Comparison of ENCODE assay signal across 8 mouse cellular contexts in genomic region chr4:123412528-123412878, GRCm38 (mm10).
A peak's percentile ranks its signal among the peaks of the same experiment; 100 is the strongest.
DNase-seq lines count a peak whose midpoint lies in the region; ATAC-seq and TF ChIP-seq lines count a peak whose summit lies in the region.

No protein-coding gene starts in this region.

- peak overlapping the region; percentile 86 for H3K9ac ChIP-seq in forebrain, embryonic 16.5 days (replicated peaks; ENCODE audit: low read depth, low read length)
- peak overlapping the region; percentile 82; the same call in 1 of the 2 replicates for H3K9ac ChIP-seq in limb, embryonic 15.5 days
- peak overlapping the region; percentile 81 for H3K9ac ChIP-seq in stomach, embryonic 14.5 days (replicated peaks; ENCODE audit: low read depth, low read length)

- ATAC-seq in forebrain, embryonic 16.5 days: no peak
- peak; percentile 58 for ATAC-seq in limb, embryonic 15.5 days (ENCODE audit: insufficient number of reproducible peaks, low FRiP score, low TSS enrichment, low read depth)
- ATAC-seq in stomach, embryonic 14.5 days (ENCODE audit: insufficient number of reproducible peaks, insufficient read depth, low FRiP score, low read depth): peak; percentile 26; the same call in 1 of the 2 replicates

- WGBS in forebrain, embryonic 16.5 days: 4% methylated on average over 6 of the region's 6 CpGs
- WGBS in limb, embryonic 15.5 days: 3% methylated on average over 6 of the region's 6 CpGs
- 3% methylated on average over 6 of the region's 6 CpGs for WGBS in stomach, embryonic 14.5 days

- TF ChIP-seq CTCF in testis, adult 2 months (IDR thresholded peaks at IDR 0.05; ENCODE audit: control insufficient read depth, insufficient read depth, insufficient replicate concordance, low read depth, low read length): no peak

- peak overlapping the region; percentile 85 for H3K27ac ChIP-seq in testis, adult 2 months (ENCODE audit: control insufficient read depth, insufficient read depth, low read depth, low read length)
- H3K27ac ChIP-seq in forebrain, embryonic 16.5 days (ENCODE audit: low read length): peak overlapping the region; percentile 90
- H3K27ac ChIP-seq in limb, embryonic 15.5 days: peak overlapping the region; percentile 98
- peak overlapping the region; percentile 96 for H3K27ac ChIP-seq in stomach, embryonic 14.5 days (ENCODE audit: low read length)

- H3K27me3 ChIP-seq in testis, adult 2 months (ENCODE audit: control insufficient read depth, insufficient read depth, low read length): no peaks in the 10 kb centered on the region
- H3K27me3 ChIP-seq in forebrain, embryonic 16.5 days (replicated peaks; ENCODE audit: control insufficient read depth, insufficient read depth, low read length): no peaks in the 10 kb centered on the region
- H3K27me3 ChIP-seq in limb, embryonic 15.5 days: no peaks in the 10 kb centered on the region
- no peaks in the 10 kb centered on the region for H3K27me3 ChIP-seq in stomach, embryonic 14.5 days (ENCODE audit: control insufficient read depth, insufficient read depth, low read length)

- peak overlapping the region; percentile 87 for H3K4me3 ChIP-seq in testis, adult 2 months (ENCODE audit: control insufficient read depth, low read depth, low read length)
- H3K4me3 ChIP-seq in forebrain, embryonic 16.5 days (replicated peaks; ENCODE audit: low read length): peak overlapping the region; percentile 88
- H3K4me3 ChIP-seq in limb, embryonic 15.5 days: peak overlapping the region; percentile 57
- peak overlapping the region; percentile 81 for H3K4me3 ChIP-seq in stomach, embryonic 14.5 days (ENCODE audit: low read depth, low read length)

- H3K9me3 ChIP-seq in forebrain, embryonic 16.5 days (ENCODE audit: control insufficient read depth, low read length): no peaks in the 10 kb centered on the region
- H3K9me3 ChIP-seq in limb, embryonic 15.5 days: no peaks in the 10 kb centered on the region
- H3K9me3 ChIP-seq in stomach, embryonic 14.5 days (ENCODE audit: control insufficient read depth, low read depth, low read length): no peaks in the 10 kb centered on the region

- H3K36me3 ChIP-seq in testis, adult 2 months (ENCODE audit: control insufficient read depth, insufficient read depth, low read length): no peaks in the 10 kb centered on the region
- H3K36me3 ChIP-seq in forebrain, embryonic 16.5 days (ENCODE audit: control insufficient read depth, insufficient read depth): no peaks in the 10 kb centered on the region
- peaks cover 16% of the 10 kb centered on the region; the same call in 1 of the 2 replicates for H3K36me3 ChIP-seq in limb, embryonic 15.5 days
- peaks cover 14% of the 10 kb centered on the region; the same call in 1 of the 2 replicates for H3K36me3 ChIP-seq in stomach, embryonic 14.5 days (ENCODE audit: control insufficient read depth, insufficient read depth, low read length)

- peak overlapping the region; percentile 94 for H3K4me2 ChIP-seq in forebrain, embryonic 16.5 days (ENCODE audit: low read length)
- peak overlapping the region; percentile 88 for H3K4me2 ChIP-seq in limb, embryonic 15.5 days
- H3K4me2 ChIP-seq in stomach, embryonic 14.5 days (replicated peaks; ENCODE audit: low read depth, low read length): peak overlapping the region; percentile 79

- no peak for TF ChIP-seq POLR2A in testis, adult 2 months (IDR thresholded peaks at IDR 0.05; ENCODE audit: control insufficient read depth, low read depth, low read length)

- no peak for DNase-seq in testis, postnatal 14 days (ENCODE audit: low spot score)
- no peak for DNase-seq in urinary bladder, postnatal 36 days (ENCODE audit: low spot score in 2 of 2)
- no peak for DNase-seq in layer of hippocampus, adult 11-12 months (ENCODE audit: low spot score)
- DNase-seq in c-Kit-positive CD71-positive TER-119-positive erythroid progenitor cells, embryonic 14.5 days (ENCODE audit: low spot score): no peak

- peaks cover 7% of the 10 kb centered on the region for H3K4me1 ChIP-seq in testis, adult 2 months (ENCODE audit: control insufficient read depth, insufficient read depth, low read length)
- peaks cover 47% of the 10 kb centered on the region for H3K4me1 ChIP-seq in forebrain, embryonic 16.5 days (replicated peaks; ENCODE audit: control insufficient read depth, insufficient read depth, low read length)
- peaks cover 52% of the 10 kb centered on the region for H3K4me1 ChIP-seq in limb, embryonic 15.5 days
- peaks cover 42% of the 10 kb centered on the region for H3K4me1 ChIP-seq in stomach, embryonic 14.5 days (ENCODE audit: control insufficient read depth, insufficient read depth, low read length)
